In genomic region chr1:139224309-139224949, GRCm38 (mm10) we compare ENCODE assay signal across 21 mouse cellular contexts.
"Had no signal": no experiment of that assay in that cellular context is flagged by ENCODE, and none has a peak within 500 bp of the region (broad histone marks: within the 10 kb centered on the region; RNA-seq: fewer than 3 reads in every experiment).

No protein-coding gene starts in this region.

- H3K9me3 ChIP-seq: limb, embryonic 10.5 days; limb, embryonic 13.5 days; liver, embryonic 12.5 days; liver, embryonic 15.5 days; lung, embryonic 15.5 days; midbrain, embryonic 12.5 days; neural tube, embryonic 13.5 days had no signal

- H3K36me3 ChIP-seq: limb, embryonic 10.5 days; limb, embryonic 13.5 days; liver, embryonic 12.5 days; liver, embryonic 15.5 days; lung, embryonic 15.5 days; midbrain, embryonic 12.5 days; neural tube, embryonic 13.5 days had no signal

- H3K4me3 ChIP-seq: limb, embryonic 10.5 days; limb, embryonic 13.5 days; liver, embryonic 12.5 days; liver, embryonic 15.5 days; lung, embryonic 15.5 days; midbrain, embryonic 12.5 days; myocyte; neural tube, embryonic 13.5 days had no signal

- H3K9ac ChIP-seq: limb, embryonic 13.5 days; liver, embryonic 12.5 days; liver, embryonic 15.5 days; lung, embryonic 15.5 days; midbrain, embryonic 12.5 days; neural tube, embryonic 13.5 days had no signal

- H3K27ac ChIP-seq: hindbrain, postnatal 0 days; limb, embryonic 10.5 days; limb, embryonic 13.5 days; liver, embryonic 12.5 days; liver, embryonic 15.5 days; lung, embryonic 15.5 days; midbrain, embryonic 12.5 days; neural tube, embryonic 13.5 days had no signal

- DNase-seq: kidney, adult 2 months; kidney, postnatal 10 days; kidney, postnatal 36 days; layer of hippocampus, adult 9-11 months; liver; lung, adult 18-20 months; lung, postnatal 14 days; lung, postnatal 4 days; retina, postnatal 1 day; thymus, postnatal 25 days had no signal

- H3K4me1 ChIP-seq: limb, embryonic 13.5 days; liver, embryonic 12.5 days; liver, embryonic 15.5 days; lung, embryonic 15.5 days; midbrain, embryonic 12.5 days; neural tube, embryonic 13.5 days had no signal

- H3K4me2 ChIP-seq: limb, embryonic 13.5 days; liver, embryonic 12.5 days; liver, embryonic 15.5 days; lung, embryonic 15.5 days; midbrain, embryonic 12.5 days; neural tube, embryonic 13.5 days had no signal

- ATAC-seq: hindbrain, postnatal 0 days; inflammation-experienced regulatory T-cells, adult 6 months; liver, embryonic 12.5 days; midbrain, embryonic 16.5 days had no signal

- H3K27me3 ChIP-seq: limb, embryonic 13.5 days; liver, embryonic 12.5 days; liver, embryonic 15.5 days; lung, embryonic 15.5 days; midbrain, embryonic 12.5 days; neural tube, embryonic 13.5 days had no signal
